Mouse (Mus musculus) liver, adult 2 months (tissue): ENCODE measurements around the gene Wdr90.

Experiments
- CTCF ChIP-seq: fragments of 200-500 bp; IDR thresholded peaks from 2 replicates; pipeline ENCODE4 v1.5.1; 2011; ENCODE audit warnings: low read depth, low read length, control low read depth
- POLR2A ChIP-seq: fragments of 200-500 bp; IDR thresholded peaks from 2 replicates; pipeline ENCODE4 v1.6.1; 2011; ENCODE audit warnings: low read length, control low read depth; ENCODE audit not compliant: insufficient read depth; ENCODE audit errors: extremely low read depth

- TF ChIP-seq CTCF: no peak
- TF ChIP-seq POLR2A: no peak
These were observed 31.0 kb downstream of the Wdr90 start for GRCm38 (mm10) chr17:25830200-25830753.
